In the genomic region with DNA sequence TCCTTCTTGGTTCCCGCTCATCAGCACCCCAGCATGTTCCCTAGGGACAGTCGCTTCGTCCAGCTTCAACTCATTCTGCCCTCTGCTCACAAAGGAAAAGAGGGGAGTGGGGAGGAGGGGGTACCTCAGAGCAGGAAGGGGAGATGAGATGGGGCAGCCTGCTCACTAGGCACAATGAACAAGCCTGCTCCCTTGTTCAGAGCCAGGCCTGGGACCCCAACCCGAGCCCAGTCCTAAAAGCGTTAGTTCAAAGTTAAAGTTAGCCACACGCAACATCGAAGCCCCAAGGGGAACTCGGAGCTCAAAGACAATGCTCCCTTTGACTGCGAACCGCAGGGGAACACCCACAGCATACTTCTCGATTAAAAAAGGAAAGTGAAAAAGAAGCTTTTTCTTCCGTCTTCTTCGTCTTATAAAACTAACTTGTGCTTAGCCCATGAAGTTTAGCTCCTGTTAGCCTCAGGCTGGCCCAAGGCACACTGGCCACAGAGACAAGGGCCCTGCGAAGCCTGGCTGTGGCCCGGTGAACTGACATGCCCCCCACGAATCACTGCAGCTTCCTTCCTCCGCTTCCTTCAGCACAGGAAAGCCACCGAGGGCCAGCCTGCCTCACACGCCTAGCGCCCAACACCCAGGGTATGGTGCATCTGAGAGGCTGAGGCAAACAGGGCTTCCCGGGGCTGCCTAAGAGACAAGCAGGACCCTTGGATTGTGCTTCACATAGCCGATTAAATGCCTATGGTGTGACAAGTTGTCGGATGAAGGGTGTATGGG, we compare ENCODE assay signal across 9 mouse cellular contexts. TPM values are rescaled to one million over a fixed set of nuclear protein-coding genes. Genes with fewer than 3 reads are reported as not detected.
DNase-seq lines count a peak whose midpoint lies in the region; ATAC-seq lines count a peak whose summit lies in the region.
"Had no signal": no experiment of that assay in that cellular context is flagged by ENCODE, and none has a peak within 500 bp of the region (broad histone marks: within the 10 kb centered on the region; RNA-seq: fewer than 3 reads in every experiment).

No protein-coding gene starts in this region.

- peaks cover 23% of the 10 kb centered on the region; the same call in 1 of the 2 replicates for H3K27me3 ChIP-seq in hindbrain, embryonic 13.5 days
- no peaks in the 10 kb centered on the region for H3K27me3 ChIP-seq in hindbrain, embryonic 14.5 days (ENCODE audit: control insufficient read depth, insufficient read depth, low read length)

- intact Hi-C loops in left cerebral cortex, postnatal 36 days (cut with DNase I) = no loop called here

- no peak for ATAC-seq in hindbrain, embryonic 13.5 days (ENCODE audit: low FRiP score)
- ATAC-seq in hindbrain, embryonic 14.5 days (ENCODE audit: low FRiP score) = no peak
- peak; percentile 51; the same call in 1 of the 2 replicates for ATAC-seq in monocyte, adult 5-6 weeks (replicated peaks; ENCODE audit: insufficient number of reproducible peaks, low FRiP score, low TSS enrichment, poor library complexity, severe bottlenecking)
- no peak for ATAC-seq in erythroblast, adult 5-6 weeks (replicated peaks; ENCODE audit: low FRiP score, poor library complexity, severe bottlenecking)
- ATAC-seq: forebrain, embryonic 16.5 days had no signal

- no peak overlapping the region for H3K4me3 ChIP-seq in hindbrain, embryonic 13.5 days
- no peak overlapping the region for H3K4me3 ChIP-seq in hindbrain, embryonic 14.5 days (replicated peaks; ENCODE audit: low read length)

- H3K4me1 ChIP-seq in hindbrain, embryonic 13.5 days (replicated peaks) = peaks cover 50% of the 10 kb centered on the region
- H3K4me1 ChIP-seq in hindbrain, embryonic 14.5 days (replicated peaks; ENCODE audit: control insufficient read depth, insufficient read depth, low read length) = peaks cover 10% of the 10 kb centered on the region

- peak overlapping the region; percentile 30; the same call in 1 of the 2 replicates for H3K27ac ChIP-seq in hindbrain, embryonic 13.5 days
- no peak overlapping the region for H3K27ac ChIP-seq in hindbrain, embryonic 14.5 days

- 32% methylated on average over 23 of the region's 23 CpGs for WGBS in hindbrain, embryonic 13.5 days
- 30% methylated on average over 23 of the region's 23 CpGs for WGBS in hindbrain, embryonic 14.5 days

- no peak for DNase-seq in hindbrain, embryonic 14.5 days (ENCODE audit: low spot score)
- DNase-seq in T-cell, adult 2 months (ENCODE audit: low spot score) = peak; percentile 53
- DNase-seq in induced T-regulatory cell, adult 2 months (ENCODE audit: low read depth) = peak; percentile 72
- DNase-seq in layer of hippocampus, postnatal 10 days (ENCODE audit: low spot score in 2 of 2) = no peak
- no peak for DNase-seq in left cerebral cortex, postnatal 36 days (ENCODE audit: low spot score in 2 of 2)

- H3K9me3 ChIP-seq in hindbrain, embryonic 13.5 days = no peaks in the 10 kb centered on the region
- H3K9me3 ChIP-seq in hindbrain, embryonic 14.5 days (ENCODE audit: control insufficient read depth, low read length) = no peaks in the 10 kb centered on the region

- H3K36me3 ChIP-seq in hindbrain, embryonic 13.5 days = no peaks in the 10 kb centered on the region
- no peaks in the 10 kb centered on the region for H3K36me3 ChIP-seq in hindbrain, embryonic 14.5 days (replicated peaks; ENCODE audit: control insufficient read depth, insufficient read depth)

- H3K4me2 ChIP-seq in hindbrain, embryonic 13.5 days = no peak overlapping the region
- no peak overlapping the region for H3K4me2 ChIP-seq in hindbrain, embryonic 14.5 days (replicated peaks)

- H3K9ac ChIP-seq in hindbrain, embryonic 13.5 days = no peak overlapping the region
- H3K9ac ChIP-seq in hindbrain, embryonic 14.5 days = no peak overlapping the region

RNA-seq across cellular contexts. Expression of gene Nfatc2, which starts 45.4 kb away (rescaled TPM):
- 1.7 and 1.8 TPM in 2 replicates for polyA plus RNA-seq in hindbrain, embryonic 13.5 days (2015; fragmentation: Nextera tagmentation; extraction: Ambion mirVana)
- 3.4 and 3.7 TPM in 2 replicates for polyA plus RNA-seq in hindbrain, embryonic 14.5 days (2014; fragmentation: Nextera tagmentation; extraction: Ambion mirVana)
- total RNA-seq in monocyte, adult 5-6 weeks (2017) = 3.8 to 13.0 TPM (median 6.1 TPM) in 3 replicates
- total RNA-seq in layer of hippocampus, postnatal 10 days (2021) = 10 to 100 TPM; 18.6 to 20.5 TPM
- total RNA-seq in left cerebral cortex, postnatal 36 days (2021) = 10 to 100 TPM in 1 of 2 experiments, 1 to 10 TPM in 1; 9.5 to 12.5 TPM
- total RNA-seq in erythroblast, adult 5-6 weeks (2015; ENCODE audit: low replicate concordance) = 0.63 and 6.5 TPM in 2 replicates
- 0.43 and 1.1 TPM in 2 replicates for total RNA-seq in erythroblast, adult 5-6 weeks (2017; ENCODE audit: low replicate concordance)

Comparison
In these comparisons a context has a peak if more than half of its experiments do, and no peak if none do; other contexts are left out.
1. DNase-seq: peak in T-cell, adult 2 months (single experiment) and induced T-regulatory cell, adult 2 months (single experiment); none in hindbrain, embryonic 14.5 days (single experiment), layer of hippocampus, postnatal 10 days (0 of 2) and left cerebral cortex, postnatal 36 days (0 of 2).